Mouse (Mus musculus) ovary, adult 10 weeks (tissue): ENCODE data around the gene Zfhx3. TPM values are rescaled to one million over a fixed set of nuclear protein-coding genes. Genes with fewer than 3 reads are reported as not detected.

Experiments
- polyA plus RNA-seq: library from polyadenylated mRNA; stranded (reverse); fragments of 350-450 nt; fragmentation: Illumina TruSeq; extraction: RNeasy Lipid Tissue Mini Kit (QIAGEN cat#74804); gene quantifications from one replicate; pipeline ENCODE4 v1.2.3, GENCODE M21; 2014

Gene Zfhx3
- 3.5 TPM for polyA plus RNA-seq

DNA sequence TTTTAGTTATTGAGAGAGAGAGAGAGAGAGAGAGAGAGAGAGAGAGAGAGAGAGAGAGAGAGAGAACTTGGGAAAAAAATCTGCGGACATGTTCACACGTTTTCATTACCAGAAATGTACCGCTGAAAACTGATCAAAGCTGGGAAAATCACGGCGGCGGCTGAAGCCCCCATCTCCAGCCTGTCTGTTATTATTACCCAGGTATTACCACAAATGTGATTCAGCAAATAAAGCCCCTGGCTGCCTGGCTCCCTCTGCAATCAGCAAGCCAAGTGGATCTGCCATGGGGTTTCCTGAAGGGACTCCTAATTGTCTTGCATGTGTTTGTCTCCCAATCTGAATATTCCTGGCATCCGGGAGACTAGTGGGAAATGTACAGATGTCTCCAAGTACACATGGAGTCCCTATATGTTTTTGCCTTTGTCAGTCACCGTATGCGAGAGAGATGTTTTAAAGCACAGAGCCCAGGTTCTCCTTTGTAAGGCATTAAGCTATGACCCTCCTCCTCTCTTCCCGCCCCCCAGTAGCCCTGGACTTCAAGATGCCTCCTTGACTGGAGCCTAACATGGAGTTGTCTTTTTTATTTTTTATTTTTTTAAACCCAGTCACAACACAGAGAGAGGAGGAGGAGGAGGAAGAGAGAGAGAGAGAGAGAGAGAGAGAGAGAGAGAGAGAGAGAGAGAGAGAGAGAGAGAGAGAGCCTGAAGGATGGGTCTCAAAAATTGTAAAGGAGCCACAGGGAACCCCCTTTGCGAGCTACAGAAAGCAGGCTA, at the start of gene Zfhx3:
Zfhx3 (plus strand) TSS at position 723 of the 773 bp plus-strand sequence.

